Mouse (Mus musculus) stomach, postnatal 0 days (tissue): ENCODE measurements around the gene C87436.

Experiments
- CTCF ChIP-seq: IDR thresholded peaks from 2 replicates; pipeline ENCODE4 v1.5.1; 2016; ENCODE audit warnings: antibody characterized with exemption, low read depth, mild to moderate bottlenecking, moderate library complexity
- EP300 ChIP-seq: optimal IDR thresholded peaks from 2 replicates; pipeline ENCODE3; 2016; ENCODE audit warnings: antibody characterized with exemption

DNA sequence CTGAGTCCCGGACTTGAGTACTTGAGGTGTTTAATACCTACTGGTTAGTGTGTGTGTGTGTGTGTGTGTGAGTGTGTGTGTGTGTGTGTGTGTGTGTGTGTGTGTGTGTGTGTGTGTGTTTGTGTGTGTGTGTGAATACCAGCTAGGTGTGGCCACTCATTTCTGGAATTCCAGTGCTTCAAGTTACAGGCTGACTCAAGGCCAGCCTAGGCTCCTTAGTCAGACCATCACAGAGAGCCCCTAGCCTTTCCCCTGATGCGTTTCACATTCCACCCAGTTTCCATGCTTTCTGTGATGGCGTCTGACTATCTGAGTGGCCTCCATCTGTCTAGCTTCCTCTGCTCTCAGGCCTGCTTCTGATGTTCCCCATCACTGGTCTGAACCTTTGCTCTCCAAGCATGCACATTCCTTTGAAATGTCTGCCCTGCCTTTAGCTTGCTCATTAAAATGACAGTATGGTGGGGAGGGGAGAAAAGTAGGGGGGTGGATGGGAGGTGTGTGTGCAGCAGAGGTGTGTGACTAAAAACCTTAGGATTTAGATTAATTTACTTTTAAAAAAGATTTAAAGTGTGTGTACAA lies 81.7 kb downstream of the C87436 start:
- TF ChIP-seq CTCF = no peak
- TF ChIP-seq EP300 = no peak
